Mouse (Mus musculus) gastrocnemius, adult 18-20 months (tissue): ENCODE data around the gene Msi2. TPM values are rescaled to one million over a fixed set of nuclear protein-coding genes. Genes with fewer than 3 reads are reported as not detected.
A peak's percentile ranks its signal among the peaks of the same experiment; 100 is the strongest.

ENCODE experiments used
- DNase-seq: peaks from one replicate; pipeline ENCODE4 v3.0.0; 2021; ENCODE audit warnings: low spot score
- total RNA-seq, 2 experiments: library from RNA; stranded (reverse); gene quantifications; 2 replicates each; pipeline ENCODE4 v1.2.3; 2021

The Msi2 gene
- total RNA-seq, 2 experiments from 2014 or later = 179 to 180 TPM

- no peak for DNase-seq
These were observed 202.4 kb downstream of the Msi2 start for GRCm38 (mm10) chr11:88515736-88516583.

- DNase-seq = no peak
These were observed 203.0 kb downstream of the Msi2 start for GRCm38 (mm10) chr11:88515267-88515666.

GRCm38 (mm10) chr11:88514151-88514926 is 204.0 kb downstream of the Msi2 start:
- peak; percentile 72 for DNase-seq

GRCm38 (mm10) chr11:88512580-88512979 is 205.7 kb downstream of the Msi2 start:
- DNase-seq = peak; percentile 83

- peak; percentile 51 for DNase-seq
These were observed 207.9 kb downstream of the Msi2 start for GRCm38 (mm10) chr11:88510282-88510850.

GRCm38 (mm10) chr11:88509464-88509863 is 208.8 kb downstream of the Msi2 start:
- no peak for DNase-seq

GRCm38 (mm10) chr11:88508133-88508532 is 210.2 kb downstream of the Msi2 start:
- DNase-seq = no peak

- DNase-seq = no peak
These were observed 211.5 kb downstream of the Msi2 start for GRCm38 (mm10) chr11:88506544-88507419.

- DNase-seq = no peak
These were observed 212.2 kb downstream of the Msi2 start for GRCm38 (mm10) chr11:88506109-88506508.

- DNase-seq = no peak
These were observed 215.7 kb downstream of the Msi2 start for GRCm38 (mm10) chr11:88502566-88502965.

- DNase-seq = no peak
These were observed 219.8 kb downstream of the Msi2 start for GRCm38 (mm10) chr11:88498491-88498890.

GRCm38 (mm10) chr11:88496460-88496859 is 221.9 kb downstream of the Msi2 start:
- DNase-seq = no peak

GRCm38 (mm10) chr11:88495759-88496158 is 222.6 kb downstream of the Msi2 start:
- DNase-seq = no peak

- DNase-seq = no peak
These were observed 223.3 kb downstream of the Msi2 start for GRCm38 (mm10) chr11:88495018-88495417.

- DNase-seq = no peak
These were observed 224.3 kb downstream of the Msi2 start for GRCm38 (mm10) chr11:88493795-88494559.

- no peak for DNase-seq
These were observed 225.7 kb downstream of the Msi2 start for GRCm38 (mm10) chr11:88492585-88492984.

- peak; percentile 26 for DNase-seq
These were observed 228.3 kb downstream of the Msi2 start for GRCm38 (mm10) chr11:88489985-88490384.

GRCm38 (mm10) chr11:88488941-88489724 is 229.2 kb downstream of the Msi2 start:
- DNase-seq = no peak

- DNase-seq = peak; percentile 77
These were observed 230.0 kb downstream of the Msi2 start for GRCm38 (mm10) chr11:88488175-88488940.
